Mouse (Mus musculus): Measurements from ENCODE around the gene Tmem132d.

- TF ChIP-seq MAX (IDR thresholded peaks at IDR 0.05): no peak
- no peak for TF ChIP-seq CTCF (IDR thresholded peaks at IDR 0.05; ENCODE audit: control insufficient read depth, insufficient read depth, insufficient read length)
- no peak for TF ChIP-seq FOSL1 (IDR thresholded peaks at IDR 0.05; ENCODE audit: insufficient read depth, low read length, poor library complexity, severe bottlenecking)
- no peak for TF ChIP-seq MYOD1 (IDR thresholded peaks at IDR 0.05; ENCODE audit: control insufficient read depth, insufficient read length, low read depth)
- TF ChIP-seq USF1 (IDR thresholded peaks at IDR 0.05; ENCODE audit: low read depth): no peak
- TF ChIP-seq MYOG (IDR thresholded peaks at IDR 0.05; ENCODE audit: control insufficient read depth, extremely low read depth, insufficient read length): no peak
Measured at GRCm38 (mm10) chr5:127947275-127947674, 485.6 kb downstream of the Tmem132d start.
